Mouse (Mus musculus): Measurements from ENCODE around the gene Fbp1.

DNA sequence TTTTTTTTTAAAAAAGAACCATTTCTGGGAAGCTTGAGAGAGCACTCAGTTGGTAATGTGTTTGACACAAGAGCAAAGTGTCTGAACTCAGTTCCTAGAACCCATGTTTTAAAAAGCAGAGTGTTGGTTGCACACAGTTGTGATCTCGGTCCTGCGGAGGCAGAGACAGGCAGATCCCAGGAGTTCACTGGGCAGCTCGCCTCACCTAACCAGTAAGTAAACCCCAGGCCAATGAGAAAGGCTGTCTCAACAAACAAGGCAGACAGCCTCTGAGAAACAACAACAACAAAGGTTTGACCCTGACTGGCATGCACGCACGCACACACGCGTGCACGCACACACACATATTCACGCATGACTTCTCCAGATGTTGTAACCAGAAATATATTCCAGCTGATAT lies 4.2 kb downstream of the Fbp1 start:
- TF ChIP-seq POLR2A (IDR thresholded peaks at IDR 0.05; ENCODE audit: low read depth, low read length) (no peak), CTCF (IDR thresholded peaks at IDR 0.05; ENCODE audit: extremely low read depth, insufficient read depth, insufficient read length, insufficient replicate concordance) (no peak)
